Mouse (Mus musculus) frontal cortex, postnatal 36 days (tissue): ENCODE results near the gene Crebzf.

Experiments
- DNase-seq, 2 experiments: peaks; one replicate each; pipeline ENCODE4 v3.0.0; 2022; ENCODE audit warnings: low spot score in 2 of 2

Gene Crebzf

GRCm38 (mm10) chr7:90476313-90477245 is 34.0 kb downstream of the Crebzf start, which contains the start of gene Dlg2:
Gene Dlg2 (plus strand): TSS chr7:90476672.
- peak; percentile 61 to 68 for DNase-seq

- DNase-seq, result no peak
Observed at GRCm38 (mm10) chr7:90482607-90483006, 40.1 kb downstream of the Crebzf start.
